Mouse (Mus musculus) liver, adult 2 months (tissue): ENCODE data around the gene Nckap1. TPM values are rescaled to one million over a fixed set of nuclear protein-coding genes. Genes with fewer than 3 reads are reported as not detected.
"Not testable (repeated sequence)": the region's sequence is repeated elsewhere in the genome, so short reads cannot be mapped to it uniquely, and the experiment has no call there.

Experiments
- DNase-seq: peaks from one replicate; pipeline ENCODE4 v3.0.0-alpha.2; 2011; ENCODE audit warnings: low read depth, low spot score; ENCODE audit errors: extremely low read depth
- H3K27ac ChIP-seq: fragments of 200-500 bp; replicated peaks from 2 replicates; pipeline ENCODE4 v1.5.1; 2012; ENCODE audit warnings: low read depth, mild to moderate bottlenecking, control low read depth, inconsistent platforms, low read length; ENCODE audit not compliant: insufficient read depth
- H3K27me3 ChIP-seq: fragments of 200-500 bp; 2 replicates; pipeline ENCODE4 v1.6.1; 2012; ENCODE audit warnings: mild to moderate bottlenecking, moderate library complexity, low read length, inconsistent platforms; ENCODE audit not compliant: control insufficient read depth, insufficient read depth
- H3K36me3 ChIP-seq: fragments of 200-500 bp; 2 replicates; pipeline ENCODE4 v1.6.1; 2012; ENCODE audit warnings: low read length, inconsistent platforms; ENCODE audit not compliant: control insufficient read depth, insufficient read depth
- H3K4me1 ChIP-seq: fragments of 200-500 bp; 2 replicates; pipeline ENCODE4 v1.6.1; 2011; ENCODE audit warnings: low read length; ENCODE audit not compliant: control insufficient read depth, insufficient read depth
- H3K4me3 ChIP-seq: fragments of 200-500 bp; 2 replicates; pipeline ENCODE4 v1.5.1; 2011; ENCODE audit warnings: low read depth, mild to moderate bottlenecking, control low read depth, low read length, moderate library complexity; ENCODE audit not compliant: insufficient read depth
- H3K79me2 ChIP-seq: fragments of 200-500 bp; 2 replicates; pipeline ENCODE4 v1.6.1; 2012; ENCODE audit warnings: inconsistent platforms, mild to moderate bottlenecking, low read length, moderate library complexity; ENCODE audit not compliant: control insufficient read depth, insufficient read depth
- H3K9ac ChIP-seq: fragments of 200-500 bp; 2 replicates; pipeline ENCODE4 v1.6.1; 2012; ENCODE audit warnings: low read depth, mild to moderate bottlenecking, control low read depth, inconsistent platforms, low read length
- CTCF ChIP-seq: fragments of 200-500 bp; IDR thresholded peaks from 2 replicates; pipeline ENCODE4 v1.5.1; 2011; ENCODE audit warnings: low read depth, low read length, control low read depth
- POLR2A ChIP-seq: fragments of 200-500 bp; IDR thresholded peaks from 2 replicates; pipeline ENCODE4 v1.6.1; 2011; ENCODE audit warnings: low read length, control low read depth; ENCODE audit not compliant: insufficient read depth; ENCODE audit errors: extremely low read depth
- WGBS: fragments of 180-500 bp; shearing (Covaris S2); methylation state at CpG from one replicate; pipeline ENCODE4 v1.1.7; 2018; 5-methylcytosine and 5-hydroxymethylcytosine counted together
- polyA plus RNA-seq: library from polyadenylated mRNA; depleted of rRNA; stranded (reverse); fragments of >200 nt; gene quantifications from 2 replicates; pipeline ENCODE4 v1.2.3, GENCODE M21; 2012
- total RNA-seq: library from RNA; depleted of rRNA; stranded (reverse); fragments of >200 nt; gene quantifications from 2 replicates; pipeline ENCODE4 v1.2.3, GENCODE M21; 2014

Nckap1 gene
- total and polyA plus RNA-seq, 2 experiments, result 20.5 to 95.3 TPM

DNA sequence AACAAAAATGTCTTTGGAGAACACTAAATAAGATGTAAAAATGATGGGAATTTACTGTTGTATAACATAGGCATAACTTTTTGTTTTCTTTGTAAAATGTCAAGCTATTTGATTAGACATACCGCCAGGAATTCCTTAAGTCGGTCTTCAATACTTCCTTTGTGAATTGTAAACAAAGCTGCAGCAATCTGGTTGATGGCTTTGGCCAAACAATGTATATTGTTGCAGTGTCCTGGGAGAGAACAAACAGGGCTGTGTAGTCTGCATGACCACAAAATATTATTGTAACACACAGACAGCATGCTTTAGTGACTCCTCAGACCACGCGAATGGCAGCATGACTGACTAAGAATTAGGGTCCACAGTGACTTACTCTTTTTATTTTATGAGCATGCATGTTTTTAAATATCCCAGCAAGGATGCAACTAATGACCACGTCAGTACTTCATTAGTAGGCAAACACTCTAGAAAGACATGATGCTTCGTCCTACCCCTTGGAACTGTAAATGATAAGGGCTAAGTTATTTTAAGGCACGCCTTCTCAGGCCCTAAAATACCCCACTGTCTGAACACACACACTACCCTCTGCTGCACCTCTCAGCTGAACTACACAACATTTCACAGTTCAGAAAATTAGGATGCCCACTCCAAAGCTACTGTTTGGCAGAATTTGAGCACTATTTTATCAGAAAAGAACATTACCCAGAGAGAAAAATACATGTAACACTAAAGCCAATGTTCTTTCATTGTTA lies 75.0 kb downstream of the Nckap1 start:
- no peak overlapping the region for H3K27ac ChIP-seq
- no peak for TF ChIP-seq POLR2A
- no peak for TF ChIP-seq CTCF
- 86% methylated on average over 7 of the region's 7 CpGs for WGBS
- H3K27me3 ChIP-seq, result no peaks in the 10 kb centered on the region
- H3K79me2 ChIP-seq, result no peaks in the 10 kb centered on the region
- H3K4me1 ChIP-seq, result peaks cover 7% of the 10 kb centered on the region; the same call in 1 of the 2 replicates
- H3K36me3 ChIP-seq, result peaks cover 51% of the 10 kb centered on the region
- no peak for DNase-seq
- no peak overlapping the region for H3K9ac ChIP-seq
- H3K4me3 ChIP-seq, result no peak overlapping the region

DNA sequence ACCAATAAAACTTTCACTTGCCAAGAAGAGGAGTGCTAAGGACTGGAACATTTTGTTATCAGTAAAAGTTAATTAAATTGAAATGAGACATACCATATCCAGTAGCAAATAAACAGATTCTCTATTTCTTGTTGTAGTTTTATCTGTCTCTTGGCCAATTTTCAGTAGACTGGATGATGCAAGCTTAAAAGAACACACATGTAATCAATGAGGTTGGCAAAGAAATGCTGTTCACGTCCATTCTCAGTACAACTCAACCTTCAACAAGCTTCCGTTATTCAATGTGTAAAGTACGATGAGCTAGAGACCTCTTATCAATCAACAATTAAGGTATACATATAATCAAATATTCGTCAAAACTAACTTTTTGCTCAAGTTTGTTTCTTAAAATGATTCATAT lies 79.0 kb downstream of the Nckap1 start:
- WGBS, result 20% methylated on average over 4 of the region's 4 CpGs
- Histone ChIP-seq H3K4me1 (peaks cover 17% of the 10 kb centered on the region), H3K4me3 (no peak overlapping the region), H3K79me2 (no peaks in the 10 kb centered on the region), H3K9ac (no peak overlapping the region), H3K27me3 (no peaks in the 10 kb centered on the region), H3K36me3 (peaks cover 36% of the 10 kb centered on the region), H3K27ac (no peak overlapping the region)
- peak; percentile 92 for DNase-seq
- TF ChIP-seq POLR2A, result no peak
- TF ChIP-seq CTCF, result no peak

DNA sequence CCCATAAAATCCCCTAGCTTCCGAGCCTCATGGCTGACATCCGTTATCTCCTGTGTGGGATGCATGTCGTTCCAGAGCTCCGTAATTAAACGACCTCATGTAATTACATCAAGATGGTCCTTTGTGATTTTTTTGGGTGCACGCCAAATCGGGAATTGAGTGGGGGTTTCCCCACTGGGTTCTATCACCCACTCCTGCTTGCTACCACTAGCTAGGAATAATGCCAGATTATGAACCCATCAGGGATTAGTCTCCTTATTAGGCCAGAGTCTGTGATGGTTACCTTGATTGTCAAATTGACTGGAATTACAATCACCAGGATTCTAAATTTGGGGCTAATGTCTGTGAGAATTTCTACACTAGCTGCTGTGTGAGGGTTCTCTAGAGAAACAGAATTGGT lies 85.9 kb downstream of the Nckap1 start:
- H3K9ac ChIP-seq, H3K27me3 ChIP-seq, DNase-seq, H3K4me3 ChIP-seq, H3K36me3 ChIP-seq, H3K27ac ChIP-seq, H3K79me2 ChIP-seq, H3K4me1 ChIP-seq: not testable (repeated sequence)
- WGBS, result 88% methylated on average over 7 of the region's 7 CpGs

DNA sequence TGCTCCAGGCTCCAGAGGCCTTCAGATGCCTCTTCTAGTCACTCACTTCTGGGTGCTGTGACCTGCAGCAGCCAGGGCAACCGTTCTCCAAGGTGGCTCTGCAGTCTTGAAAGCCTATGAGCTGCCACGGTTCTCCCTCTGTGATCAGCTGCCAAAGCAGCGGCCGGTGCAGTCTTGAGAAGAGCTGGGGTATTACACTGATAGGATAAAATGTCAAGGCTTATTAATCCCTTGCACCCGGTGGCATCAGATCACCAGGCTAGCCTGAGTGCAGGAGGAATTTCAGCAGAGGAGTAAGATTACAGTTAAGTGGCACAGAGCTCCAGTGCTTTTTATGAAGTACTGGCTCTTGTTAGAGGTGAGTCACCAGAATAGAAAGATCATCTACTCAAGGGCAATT lies 94.3 kb downstream of the Nckap1 start:
- Histone ChIP-seq H3K79me2 (no peaks in the 10 kb centered on the region), H3K27me3 (no peaks in the 10 kb centered on the region), H3K9ac (no peak overlapping the region), H3K4me3 (no peak overlapping the region), H3K36me3 (no peaks in the 10 kb centered on the region), H3K27ac (no peak overlapping the region), H3K4me1 (no peaks in the 10 kb centered on the region)
- no peak for TF ChIP-seq POLR2A
- no peak for TF ChIP-seq CTCF
- 77% methylated on average over 5 of the region's 5 CpGs for WGBS
- no peak for DNase-seq

DNA sequence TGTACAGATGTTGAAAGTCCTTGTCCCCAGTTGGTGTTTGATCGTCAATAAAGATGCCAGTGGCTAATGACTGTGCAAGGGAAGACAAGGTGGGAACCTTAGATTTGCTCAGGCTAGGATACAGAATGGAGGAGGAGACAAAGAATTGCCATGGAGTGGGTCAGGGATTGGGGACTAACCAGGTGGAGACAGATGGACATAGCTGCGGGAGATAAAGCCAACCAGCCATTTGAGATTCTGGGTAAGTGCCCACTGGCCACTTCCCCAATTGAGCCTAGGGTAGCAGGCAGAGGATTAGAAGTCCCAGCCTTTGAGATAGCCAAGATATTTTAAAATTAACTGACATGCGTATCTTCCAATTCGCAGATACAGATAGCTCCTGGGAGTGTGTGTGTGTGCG lies 96.2 kb downstream of the Nckap1 start:
- Histone ChIP-seq H3K4me1 (no peaks in the 10 kb centered on the region), H3K36me3 (no peaks in the 10 kb centered on the region), H3K79me2 (no peaks in the 10 kb centered on the region), H3K4me3 (no peak overlapping the region), H3K9ac (no peak overlapping the region), H3K27ac (no peak overlapping the region), H3K27me3 (no peaks in the 10 kb centered on the region)
- no peak for TF ChIP-seq CTCF
- TF ChIP-seq POLR2A, result no peak
- 91% methylated on average over 5 of the region's 5 CpGs for WGBS
- no peak for DNase-seq

DNA sequence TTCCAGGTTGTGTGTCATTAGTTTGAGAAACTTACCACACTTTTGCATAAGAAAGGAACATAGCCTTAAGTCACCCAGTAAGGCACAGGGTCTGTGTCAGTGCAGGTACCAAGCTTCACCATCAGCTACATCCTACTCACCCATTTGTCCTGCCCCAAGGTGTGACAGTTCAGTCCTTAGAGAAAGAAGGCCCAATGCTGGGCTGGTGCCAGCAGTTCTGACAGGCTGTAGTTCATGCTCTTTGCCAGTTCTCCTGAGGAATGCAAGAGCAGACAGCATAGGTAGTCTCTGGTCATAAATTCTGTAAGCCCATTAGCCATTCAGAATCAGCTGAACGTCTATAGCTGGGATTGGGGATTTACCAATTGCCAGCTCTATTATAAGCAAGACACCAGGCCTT lies 105.3 kb downstream of the Nckap1 start:
- whole genome bisulfite sequencing, result 83% methylated on average over 1 of the region's 1 CpGs
- no peak overlapping the region for H3K27ac ChIP-seq
- no peaks in the 10 kb centered on the region for H3K36me3 ChIP-seq
- no peak overlapping the region for H3K9ac ChIP-seq
- TF ChIP-seq POLR2A (no peak), CTCF (no peak)
- no peaks in the 10 kb centered on the region for H3K27me3 ChIP-seq
- H3K79me2 ChIP-seq, result no peaks in the 10 kb centered on the region
- DNase-seq, result no peak
- no peaks in the 10 kb centered on the region for H3K4me1 ChIP-seq
- no peak overlapping the region for H3K4me3 ChIP-seq
